ENCODE assay signal across 13 mouse cellular contexts in genomic region chr17:26422390-26422789, GRCm38 (mm10). TPM values are rescaled to one million over a fixed set of nuclear protein-coding genes. Genes with fewer than 3 reads are reported as not detected.
DNase-seq lines count a peak whose midpoint lies in the region; ATAC-seq and TF ChIP-seq lines count a peak whose summit lies in the region.
"Had no signal": no experiment of that assay in that cellular context is flagged by ENCODE, and none has a peak within 500 bp of the region (broad histone marks: within the 10 kb centered on the region; RNA-seq: fewer than 3 reads in every experiment).

No protein-coding gene starts in this region.

- intact Hi-C loops in heart, adult 2 months (cut with DNase I), result no loop called here

- no peak overlapping the region for H3K9ac ChIP-seq in heart, adult 2 months (ENCODE audit: low read depth, low read length)
- H3K9ac ChIP-seq in kidney, embryonic 15.5 days, result no peak overlapping the region
- H3K9ac ChIP-seq: embryonic facial prominence, embryonic 12.5 days; limb, embryonic 12.5 days had no signal

- 0 out of 2 replicates have a peak, but pooled peaks cover 1% of the 10 kb centered on the region for H3K79me2 ChIP-seq in heart, adult 2 months (replicated peaks; ENCODE audit: control insufficient read depth, insufficient read depth, low read length)

- WGBS in heart, embryonic 10.5 days, result 77% methylated on average over 6 of the region's 6 CpGs
- WGBS in heart, adult 2 months, result 80% methylated on average over 6 of the region's 6 CpGs
- WGBS in kidney, embryonic 15.5 days, result 71% methylated on average over 6 of the region's 6 CpGs

- TF ChIP-seq EP300 in heart, adult 2 months (IDR thresholded peaks at IDR 0.05; ENCODE audit: insufficient read depth, low read depth, low read length), result no peak

- H3K36me3 ChIP-seq in heart, embryonic 10.5 days, result peaks cover 7% of the 10 kb centered on the region; the same call in 1 of the 2 replicates
- no peaks in the 10 kb centered on the region for H3K36me3 ChIP-seq in heart, adult 2 months (ENCODE audit: control insufficient read depth, insufficient read depth, low read length)
- H3K36me3 ChIP-seq in kidney, embryonic 15.5 days, result no peaks in the 10 kb centered on the region
- H3K36me3 ChIP-seq: embryonic facial prominence, embryonic 12.5 days; limb, embryonic 12.5 days had no signal

- no peak for TF ChIP-seq CTCF in heart, adult 2 months (IDR thresholded peaks at IDR 0.05)

- DNase-seq in heart, embryonic 10.5 days (ENCODE audit: low spot score), result no peak
- no peak for DNase-seq in heart, adult 2 months
- DNase-seq in adrenal gland, postnatal 10 days, result peak; percentile 69
- no peak for DNase-seq in frontal cortex, postnatal 14 days (ENCODE audit: low spot score in 2 of 2)
- no peak for DNase-seq in frontal cortex, adult 2 months (ENCODE audit: extremely low spot score in 1 of 2, low spot score in 1 of 2)
- DNase-seq in cerebellum, adult 11-12 months, result no peak
- DNase-seq: B cell, adult 2 months; heart, postnatal 14 days; right cerebral cortex, postnatal 14 days had no signal

- H3K27ac ChIP-seq in heart, embryonic 10.5 days, result peak overlapping the region; percentile 2; the same call in 1 of the 2 replicates
- no peak overlapping the region for H3K27ac ChIP-seq in heart, adult 2 months
- H3K27ac ChIP-seq in kidney, embryonic 15.5 days, result peak overlapping the region; percentile 66
- H3K27ac ChIP-seq: embryonic facial prominence, embryonic 12.5 days; limb, embryonic 12.5 days had no signal

- H3K27me3 ChIP-seq in heart, embryonic 10.5 days (ENCODE audit: insufficient read depth, poor library complexity, severe bottlenecking), result 0 out of 2 replicates have a peak, but pooled peaks cover 17% of the 10 kb centered on the region
- H3K27me3 ChIP-seq in heart, adult 2 months (ENCODE audit: control insufficient read depth, insufficient read depth, low read length), result no peaks in the 10 kb centered on the region
- no peaks in the 10 kb centered on the region for H3K27me3 ChIP-seq in kidney, embryonic 15.5 days

- H3K9me3 ChIP-seq in heart, embryonic 10.5 days, result no peaks in the 10 kb centered on the region
- no peaks in the 10 kb centered on the region for H3K9me3 ChIP-seq in kidney, embryonic 15.5 days (replicated peaks)
- H3K9me3 ChIP-seq: embryonic facial prominence, embryonic 12.5 days; limb, embryonic 12.5 days had no signal

- peak; percentile 64 for ATAC-seq in kidney, embryonic 15.5 days (replicated peaks; ENCODE audit: low FRiP score)
- peak; percentile 45; the same call in 1 of the 2 replicates for ATAC-seq in megakaryocyte, adult 5-6 weeks (ENCODE audit: poor library complexity, severe bottlenecking)

- no peak overlapping the region for H3K4me2 ChIP-seq in kidney, embryonic 15.5 days
- H3K4me2 ChIP-seq: embryonic facial prominence, embryonic 12.5 days; limb, embryonic 12.5 days had no signal

- H3K4me1 ChIP-seq in heart, embryonic 10.5 days, result peaks cover 58% of the 10 kb centered on the region
- H3K4me1 ChIP-seq in heart, adult 2 months (ENCODE audit: control insufficient read depth, insufficient read depth, low read length), result peaks cover 21% of the 10 kb centered on the region
- H3K4me1 ChIP-seq in kidney, embryonic 15.5 days, result peaks cover 60% of the 10 kb centered on the region
- H3K4me1 ChIP-seq: embryonic facial prominence, embryonic 12.5 days had no signal

- H3K4me3 ChIP-seq in heart, embryonic 10.5 days, result no peak overlapping the region
- no peak overlapping the region for H3K4me3 ChIP-seq in heart, adult 2 months
- H3K4me3 ChIP-seq in kidney, embryonic 15.5 days (replicated peaks), result no peak overlapping the region
- H3K4me3 ChIP-seq: embryonic facial prominence, embryonic 12.5 days; limb, embryonic 12.5 days had no signal

- TF ChIP-seq POLR2A in heart, adult 2 months (IDR thresholded peaks at IDR 0.05; ENCODE audit: insufficient read depth, low read depth, low read length), result no peak

RNA-seq across cellular contexts. Expression of gene Neurl1b, which starts 7.8 kb away (rescaled TPM):
- 1.3 and 1.8 TPM in 2 replicates for polyA plus RNA-seq in heart, embryonic 10.5 days (2016; fragmentation: Nextera tagmentation; extraction: Ambion mirVana)
- total RNA-seq in heart, adult 2 months (2021), result 1 to 10 TPM; 3.9 to 5.0 TPM
- 4.6 and 4.7 TPM in 2 replicates for polyA plus RNA-seq in heart, adult 2 months (2012; rRNA removed)
- 10 to 100 TPM; 43.6 to 44.0 TPM for total RNA-seq in adrenal gland, postnatal 10 days (2021)
- 1.3 and 1.7 TPM in 2 replicates for polyA plus RNA-seq in kidney, embryonic 15.5 days (2015; fragmentation: Nextera tagmentation; extraction: Ambion mirVana)
- total RNA-seq in megakaryocyte, adult 5-6 weeks (2015), result 6.8 and 8.5 TPM in 2 replicates
- 6.9 and 8.6 TPM in 2 replicates for total RNA-seq in megakaryocyte, adult 5-6 weeks (2017)
- polyA plus RNA-seq in frontal cortex, adult 2 months (2012; rRNA removed), result 60.4 and 66.5 TPM in 2 replicates

Comparison
In these comparisons a context has a peak if more than half of its experiments do, and no peak if none do; other contexts are left out.
1. RNA of gene Neurl1b, which starts 7.8 kb away (polyA plus RNA-seq): 60.4 to 66.5 TPM in frontal cortex, adult 2 months; 4.6 to 4.7 TPM in heart, adult 2 months, 1.3 to 1.7 TPM in kidney, embryonic 15.5 days and 1.3 to 1.8 TPM in heart, embryonic 10.5 days; every median in the first group is over 10 times any median in the second.